Mouse (Mus musculus) megakaryocyte, adult 5-6 weeks (primary cell): ENCODE measurements around the gene Tbc1d10a. TPM values are rescaled to one million over a fixed set of nuclear protein-coding genes. Genes with fewer than 3 reads are reported as not detected.

Experiments used
- ATAC-seq: 2 replicates; pipeline ENCODE4 v1.8.0; 2016; ENCODE audit warnings: mild to moderate bottlenecking, inconsistent platforms; ENCODE audit not compliant: poor library complexity, severe bottlenecking
- total RNA-seq, 2 experiments: library from RNA; stranded (forward) in 1 of 2; stranded (reverse) in 1 of 2; fragments of 153-499, 151-499 nt in 1 of 2; fragments of 221-1000, 200-1000 nt in 1 of 2; gene quantifications; 2 replicates each; pipeline versions ENCODE4 v1.2.3 to v1.2.4; 2015 to 2017

Gene Tbc1d10a
- total RNA-seq, 2 experiments from 2014 or later = 3.8 to 5.5 TPM

- ATAC-seq = no peak
Measured at GRCm38 (mm10) chr11:4213107-4213506, 26.5 kb downstream of the Tbc1d10a start.

DNA sequence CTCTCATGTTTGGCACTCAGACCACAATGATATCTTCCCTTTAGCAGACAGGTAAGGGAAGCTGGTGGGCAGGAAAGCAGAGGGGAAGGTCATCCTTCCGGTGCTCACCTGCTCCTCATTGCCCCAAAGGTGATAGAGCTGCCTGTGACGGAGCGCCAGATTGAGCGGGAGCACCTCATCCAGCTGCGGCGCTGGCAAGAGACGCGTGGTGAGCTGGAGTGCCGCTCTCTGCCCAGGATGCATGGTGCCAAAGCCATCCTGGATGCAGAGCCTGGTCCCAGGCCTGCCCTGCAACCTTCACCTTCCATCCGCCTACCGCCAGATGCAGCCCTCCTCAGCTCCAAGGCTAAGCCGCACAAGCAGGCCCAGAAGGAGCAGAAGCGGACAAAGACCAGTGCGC lies 28.0 kb downstream of the Tbc1d10a start:
- no peak for ATAC-seq

DNA sequence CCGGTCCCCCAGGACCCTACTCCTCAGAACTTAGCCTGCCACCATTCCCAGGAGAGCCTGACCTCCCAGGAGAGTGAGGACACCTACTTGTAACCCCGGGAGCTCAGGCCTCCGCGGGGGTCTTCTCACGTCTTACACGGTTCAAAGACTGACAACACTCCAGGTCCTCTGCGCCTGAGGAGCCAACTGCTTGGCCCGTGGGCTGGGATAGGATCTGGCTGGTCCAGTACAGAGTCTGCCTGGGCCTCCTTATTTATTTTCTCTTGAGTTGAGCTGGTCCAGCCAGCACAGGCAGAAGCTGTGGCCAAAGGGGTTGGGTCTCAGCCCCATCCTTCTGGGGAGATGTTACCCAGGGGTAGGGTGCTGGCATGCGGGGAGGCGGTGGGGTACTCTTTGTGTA lies 28.5 kb downstream of the Tbc1d10a start:
- ATAC-seq = no peak

GRCm38 (mm10) chr11:4216248-4217000 lies 29.8 kb downstream of the Tbc1d10a start:
- ATAC-seq = no peak

GRCm38 (mm10) chr11:4217914-4218629 lies 31.5 kb downstream of the Tbc1d10a start, which contains the start of gene Castor1:
TSS of gene Castor1 (plus strand) at chr11:4218225.
- ATAC-seq = peak; percentile 89

DNA sequence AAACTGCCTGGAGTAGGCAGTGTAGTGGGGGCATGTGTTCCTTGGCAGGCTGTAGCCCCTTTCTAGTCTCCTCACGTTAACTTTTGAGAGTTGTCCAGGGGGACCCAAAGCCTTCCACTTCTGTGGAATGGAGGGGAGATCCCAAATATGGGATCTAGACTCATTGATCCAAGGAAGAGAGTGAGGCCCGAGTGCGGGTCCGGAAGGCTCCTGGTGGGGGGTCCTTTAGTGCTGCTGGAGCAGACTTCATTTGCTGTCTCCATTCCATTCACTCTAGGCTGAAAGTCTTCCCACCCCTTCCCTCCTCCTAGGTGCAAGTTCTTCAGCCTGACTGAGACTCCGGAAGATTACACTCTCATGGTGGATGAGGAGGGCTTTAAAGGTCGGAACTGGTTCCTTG lies 32.0 kb downstream of the Tbc1d10a start:
- ATAC-seq = no peak

- no peak for ATAC-seq
Measured at GRCm38 (mm10) chr11:4219317-4219751, 32.7 kb downstream of the Tbc1d10a start.

DNA sequence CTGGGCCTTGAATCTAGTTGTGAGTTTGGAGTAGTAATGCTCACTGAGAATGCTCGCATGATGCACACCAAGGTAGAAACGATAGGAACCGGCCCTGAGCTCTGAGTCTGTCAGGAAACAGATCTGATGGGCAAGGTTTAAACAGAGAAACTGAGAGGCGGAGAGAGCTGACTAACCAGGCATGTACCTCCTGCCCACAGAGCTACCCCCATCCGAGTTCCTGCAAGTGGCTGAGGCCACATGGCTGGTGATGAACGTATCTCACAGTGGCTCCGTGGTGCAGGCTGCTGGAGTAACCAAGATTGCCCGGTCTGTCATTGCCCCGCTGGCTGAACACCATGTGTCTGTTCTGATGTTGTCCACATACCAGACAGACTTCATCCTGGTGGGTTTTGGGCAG lies 33.3 kb downstream of the Tbc1d10a start:
- ATAC-seq = no peak

- ATAC-seq = peak; percentile 73
Measured at GRCm38 (mm10) chr11:4220443-4221400, 34.1 kb downstream of the Tbc1d10a start.

GRCm38 (mm10) chr11:4222046-4222950 lies 35.7 kb downstream of the Tbc1d10a start:
- 0 out of 2 replicates have a peak, but pooled peaks have one; percentile 19 for ATAC-seq

- no peak for ATAC-seq
Measured at GRCm38 (mm10) chr11:4223393-4224188, 37.0 kb downstream of the Tbc1d10a start.

DNA sequence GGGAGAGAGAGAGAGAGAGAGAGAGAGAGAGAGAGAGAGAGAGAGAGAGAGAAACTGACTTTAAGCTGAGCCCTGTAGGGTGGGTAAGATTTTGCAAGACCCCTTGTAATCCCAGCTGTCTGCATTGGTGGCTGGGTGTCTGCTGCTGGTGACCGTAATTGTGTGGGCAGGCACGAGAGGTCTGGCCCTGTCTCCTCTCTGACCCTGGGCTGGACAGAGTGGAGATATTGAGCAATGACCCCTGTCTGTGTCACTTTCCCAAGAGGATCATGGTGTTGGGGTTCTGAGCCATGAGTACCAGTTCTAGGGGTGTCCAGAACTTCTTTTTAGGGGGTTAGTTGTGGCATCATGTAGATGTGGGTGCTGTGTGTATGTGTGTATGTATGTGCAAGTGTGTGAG lies 37.6 kb downstream of the Tbc1d10a start:
- ATAC-seq = no peak

- ATAC-seq = no peak
Measured at GRCm38 (mm10) chr11:4226569-4227325, 40.2 kb downstream of the Tbc1d10a start.

- no peak for ATAC-seq
Measured at GRCm38 (mm10) chr11:4228463-4228862, 41.9 kb downstream of the Tbc1d10a start.

DNA sequence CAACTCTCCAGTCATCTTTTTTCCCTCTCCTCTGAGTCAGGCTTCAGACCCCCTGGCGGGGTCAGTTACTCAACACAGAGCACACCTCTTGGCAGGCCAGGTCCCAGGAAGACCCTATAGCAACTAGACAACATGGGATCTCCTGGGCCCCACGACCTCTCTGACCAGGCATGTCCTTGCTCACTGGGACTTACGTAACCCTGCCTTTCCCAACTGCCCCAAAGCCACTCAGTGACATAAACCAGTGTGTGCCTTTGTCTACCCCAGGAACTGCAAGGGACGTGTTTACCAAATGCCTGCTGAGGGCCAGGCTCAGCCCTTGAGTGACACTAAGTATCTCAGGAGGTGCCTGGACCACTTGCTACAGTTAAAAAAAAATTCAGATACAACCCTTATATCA lies 43.3 kb downstream of the Tbc1d10a start:
- ATAC-seq = peak; percentile 26

DNA sequence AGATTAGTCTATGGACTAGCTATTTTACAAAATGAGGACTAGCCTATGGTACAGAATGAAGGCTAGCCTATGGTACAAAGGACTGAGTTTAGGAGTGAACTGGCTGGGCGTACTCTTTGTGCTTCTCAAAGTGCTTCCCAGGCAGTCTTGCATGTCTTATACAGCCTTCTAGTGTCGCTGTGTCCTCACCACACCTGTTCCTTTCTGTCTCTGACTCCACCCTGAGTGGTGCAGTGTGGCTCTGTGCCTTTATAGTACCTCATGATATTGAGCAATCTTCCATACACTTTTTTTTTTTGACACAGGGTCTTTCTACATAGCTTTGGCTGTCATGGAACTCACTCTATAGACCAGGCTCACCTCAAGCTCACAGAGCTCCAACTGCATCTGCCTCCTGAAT lies 44.8 kb downstream of the Tbc1d10a start:
- peak; percentile 7 for ATAC-seq

DNA sequence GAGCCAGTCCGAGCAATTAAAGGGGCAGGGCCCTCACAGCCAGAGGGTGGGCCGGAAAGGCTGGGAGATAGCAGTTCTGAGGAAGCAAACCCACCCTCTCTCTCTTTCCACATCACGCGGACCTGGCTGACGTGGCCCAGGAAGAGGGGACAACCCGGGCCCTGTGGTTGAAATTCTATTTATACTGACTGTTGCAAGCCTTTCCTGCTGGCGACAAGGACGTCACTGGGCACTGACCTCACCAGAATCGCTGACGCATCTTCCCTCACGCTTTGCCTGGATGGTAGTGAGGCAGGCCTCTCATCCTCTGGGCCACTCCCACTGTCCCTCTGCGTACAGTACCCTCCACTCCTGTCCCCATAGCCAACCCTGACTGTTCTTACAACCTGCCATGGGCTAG lies 46.1 kb downstream of the Tbc1d10a start:
- ATAC-seq = peak; percentile 55

DNA sequence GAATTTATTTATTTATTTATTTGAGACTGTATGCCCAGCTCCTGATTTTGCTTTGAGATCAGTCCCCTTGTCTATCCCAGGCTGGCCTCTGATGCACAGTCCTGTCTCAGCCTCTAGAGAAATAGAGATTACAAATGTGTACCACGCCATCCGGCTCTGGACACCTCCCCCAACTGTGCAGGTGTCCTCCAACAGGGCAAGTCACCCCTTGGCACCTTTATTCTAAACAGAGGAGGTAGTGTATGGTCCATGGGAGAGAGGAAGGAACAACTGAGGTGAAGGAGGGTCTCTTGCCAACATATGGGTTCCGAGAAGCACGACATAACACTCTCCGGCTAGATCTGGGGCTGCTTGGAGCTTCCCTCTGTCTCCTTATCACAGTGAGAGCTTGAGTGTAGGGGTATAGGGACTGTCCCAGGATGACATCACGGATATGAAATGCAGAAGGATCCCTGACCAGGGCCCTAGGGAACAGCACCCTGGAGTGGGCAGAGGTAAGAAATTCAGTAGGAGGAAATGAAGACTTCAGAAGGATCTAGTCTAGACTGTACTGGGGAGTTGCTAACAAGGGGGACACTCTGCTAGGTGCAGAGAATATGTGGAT lies 48.6 kb downstream of the Tbc1d10a start:
- ATAC-seq = no peak
